Mouse (Mus musculus): ENCODE data around the gene Amph.
A peak's percentile ranks its signal among the peaks of the same experiment; 100 is the strongest.
"Not testable (repeated sequence)": the region's sequence is repeated elsewhere in the genome, so short reads cannot be mapped to it uniquely, and the experiment has no call there.

Amph gene

GRCm38 (mm10) chr13:19026923-19027322 is 78.9 kb downstream of the Amph start:
- DNase-seq: no peak

DNA sequence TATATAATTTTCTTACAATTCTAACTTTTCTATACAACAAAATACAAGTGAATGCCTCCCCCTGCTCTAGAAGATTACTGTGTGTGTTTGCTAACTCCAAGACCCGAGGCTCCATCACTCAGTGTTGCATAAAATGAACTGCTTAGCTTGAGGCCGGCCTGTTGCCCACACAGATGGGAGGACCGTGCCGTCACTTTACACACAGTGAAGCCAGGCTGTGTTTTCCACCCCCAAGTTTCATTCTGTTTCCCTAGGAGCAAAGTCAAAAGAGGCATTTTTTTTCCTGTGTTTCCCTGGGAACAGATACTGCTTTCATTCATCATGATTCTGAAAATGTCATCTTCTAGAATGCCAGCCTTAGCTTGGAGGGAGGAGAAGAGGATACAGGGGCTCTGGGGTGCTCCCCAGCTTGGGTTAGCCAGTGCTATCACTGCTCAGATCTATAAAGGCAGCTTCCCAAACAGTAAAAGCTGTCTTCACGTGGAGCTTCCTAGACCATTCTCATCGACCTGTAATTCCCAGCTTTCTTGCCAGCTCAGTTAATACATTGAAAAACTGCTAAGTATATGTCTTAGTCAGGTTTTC is 79.9 kb downstream of the Amph start:
- DNase-seq: no peak

GRCm38 (mm10) chr13:19031916-19032688 is 84.1 kb downstream of the Amph start:
- peak; percentile 10 to 36 for DNase-seq

DNA sequence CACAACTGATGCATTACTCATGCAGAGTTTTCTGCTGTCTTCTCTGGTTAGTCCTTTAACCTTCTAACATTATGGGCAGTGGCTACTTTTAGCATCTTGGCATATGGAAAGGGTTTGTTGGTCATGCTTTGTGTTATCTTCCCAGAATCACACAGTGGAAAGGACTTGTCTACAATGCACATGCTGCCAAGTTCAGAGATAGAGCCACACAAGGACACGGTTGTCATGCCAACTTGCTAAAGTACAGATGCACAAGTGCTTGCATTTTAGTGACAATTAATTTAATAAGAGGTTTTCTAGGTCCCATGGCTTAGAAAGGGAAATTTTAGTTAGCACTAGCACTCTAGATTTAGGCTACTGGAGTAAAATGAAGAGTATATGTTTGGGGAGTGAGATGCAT is 104.1 kb downstream of the Amph start:
- no peak for DNase-seq

- peak in 1 of 2 experiments; percentile 26 for DNase-seq
Observed at GRCm38 (mm10) chr13:19054504-19054903, 106.5 kb downstream of the Amph start.

GRCm38 (mm10) chr13:19072261-19072660 is 124.3 kb downstream of the Amph start:
- no peak for DNase-seq

DNA sequence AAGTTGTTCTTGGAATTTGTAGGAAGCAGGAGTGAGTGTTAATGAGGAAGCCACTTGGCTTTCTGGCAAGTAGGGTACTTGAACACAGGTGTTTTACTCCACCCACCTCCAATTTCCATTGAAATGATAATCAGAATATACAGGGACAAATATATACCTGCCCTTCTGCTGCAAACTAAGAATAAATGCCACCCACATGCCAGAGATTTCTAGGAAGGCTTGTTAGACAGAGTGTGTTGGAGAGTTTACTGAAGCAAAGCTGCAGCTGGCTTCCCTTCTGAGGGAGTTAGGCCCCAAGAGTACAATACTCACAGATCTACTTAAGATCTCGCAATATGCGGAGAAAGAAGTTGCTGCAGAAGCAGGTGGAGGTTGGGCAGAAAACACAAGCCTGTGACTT is 129.4 kb downstream of the Amph start:
- DNase-seq: no peak

GRCm38 (mm10) chr13:19081932-19082331 is 133.9 kb downstream of the Amph start:
- peak; percentile 25 to 35 for DNase-seq

DNA sequence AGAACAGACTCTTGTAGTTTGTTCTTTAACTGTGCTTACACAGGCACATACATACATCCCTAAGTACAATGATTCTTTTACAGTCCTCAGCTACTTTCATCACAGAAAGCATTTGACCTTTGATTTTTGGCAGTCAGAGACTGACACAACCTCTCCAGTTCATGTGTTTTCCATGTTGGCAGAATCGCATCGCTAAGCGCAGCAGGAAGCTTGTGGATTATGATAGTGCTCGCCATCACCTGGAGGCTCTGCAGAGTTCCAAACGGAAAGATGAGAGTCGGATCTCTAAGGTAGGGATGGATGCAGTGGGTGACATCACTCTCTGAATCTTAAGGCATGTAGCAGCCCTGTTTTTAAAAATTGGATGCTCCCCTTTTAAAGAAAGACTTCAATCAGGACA is 146.6 kb downstream of the Amph start:
- no peak for DNase-seq

DNA sequence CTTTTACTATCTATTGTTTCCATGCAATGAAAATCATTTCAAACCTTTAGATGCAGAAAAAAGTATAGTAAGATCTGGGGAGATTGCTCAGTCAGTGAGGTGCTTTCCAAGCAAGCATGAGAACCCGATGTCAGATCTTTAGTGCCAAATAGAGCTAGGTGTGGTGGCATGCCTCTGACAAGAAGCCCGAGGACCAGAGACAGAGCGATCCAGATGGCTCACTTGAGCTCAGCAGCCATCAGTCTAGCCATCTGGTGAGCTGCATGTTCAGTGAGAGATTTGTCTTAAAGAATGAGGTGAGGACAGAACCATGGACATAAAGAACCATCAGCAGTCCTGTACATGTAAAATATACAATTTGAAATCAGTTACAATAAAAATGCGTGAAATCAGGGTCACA is 149.1 kb downstream of the Amph start:
- no peak for DNase-seq

- peak; percentile 4 to 44 for DNase-seq
Observed at GRCm38 (mm10) chr13:19101889-19102402, 153.9 kb downstream of the Amph start.

GRCm38 (mm10) chr13:19106418-19106817 is 158.4 kb downstream of the Amph start:
- DNase-seq: peak in 1 of 2 experiments; percentile 4

DNA sequence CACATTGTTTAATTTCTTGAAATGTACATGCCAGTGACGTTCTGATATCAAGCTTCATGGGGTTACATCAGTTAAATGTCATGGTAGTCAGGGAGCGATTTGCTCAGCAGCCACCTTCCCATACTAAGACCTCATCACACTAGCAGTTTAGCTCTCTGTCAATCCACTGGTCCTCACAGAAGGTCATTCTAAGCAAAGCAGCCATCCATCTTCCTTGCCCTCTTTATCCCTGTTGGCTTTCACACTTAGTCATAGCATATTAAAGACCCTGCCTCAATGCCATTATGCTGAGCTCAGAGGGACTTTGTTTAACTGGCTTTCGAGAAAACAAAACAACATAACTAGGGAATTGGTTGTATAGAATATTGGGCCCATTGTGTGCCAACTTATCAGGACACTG is 161.3 kb downstream of the Amph start:
- no peak for DNase-seq

- DNase-seq: no peak
Observed at GRCm38 (mm10) chr13:19113034-19113922, 165.3 kb downstream of the Amph start.

DNA sequence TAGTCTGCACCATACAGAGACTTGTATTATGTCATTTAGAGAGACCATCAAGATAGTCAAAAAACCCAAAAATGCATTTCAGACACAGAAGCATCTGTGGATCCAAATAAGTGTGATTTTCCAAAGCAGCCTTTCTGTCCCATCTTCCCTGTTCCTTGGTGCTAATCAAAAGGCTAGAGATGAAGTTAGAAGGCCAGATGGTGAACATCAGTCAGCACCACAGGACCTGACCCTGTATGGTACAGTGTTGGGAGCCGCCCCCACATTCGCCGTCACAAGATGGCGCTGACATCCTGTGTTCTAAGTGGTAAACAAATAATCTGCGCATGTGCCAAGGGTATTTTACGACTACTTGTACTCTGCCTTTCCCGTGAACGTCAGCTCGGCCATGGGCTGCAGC is 166.8 kb downstream of the Amph start:
- not testable (repeated sequence) for DNase-seq

DNA sequence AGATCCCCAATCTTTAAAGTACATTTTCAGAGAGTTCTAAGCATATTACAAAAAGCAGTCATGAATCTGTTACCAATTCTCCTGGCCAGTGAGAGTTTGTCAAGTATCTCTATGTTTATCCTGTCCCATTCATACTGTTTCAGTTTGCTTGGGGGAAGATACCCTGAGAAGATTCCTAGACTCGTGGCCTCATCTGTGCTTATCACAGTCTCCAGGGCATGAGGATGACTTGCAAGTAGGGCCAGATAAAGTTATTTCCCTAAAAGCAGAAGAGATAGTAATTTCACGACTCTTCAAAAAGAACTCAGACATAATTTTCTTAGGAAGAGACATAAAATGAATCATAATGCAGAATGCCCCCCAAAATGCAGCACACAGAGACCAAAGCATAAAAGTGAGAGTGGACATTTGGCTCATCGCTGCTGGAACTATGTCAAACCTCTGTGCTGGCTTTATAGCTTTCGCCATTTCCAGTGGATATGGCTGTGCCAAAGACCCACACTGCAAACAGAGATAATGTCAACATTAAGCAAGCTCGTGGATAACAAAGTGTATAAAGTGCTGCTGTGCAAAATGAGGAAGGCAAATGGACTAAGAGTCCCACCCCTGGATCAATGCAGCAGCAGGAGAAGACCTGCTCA is 179.0 kb downstream of the Amph start:
- DNase-seq: no peak

DNA sequence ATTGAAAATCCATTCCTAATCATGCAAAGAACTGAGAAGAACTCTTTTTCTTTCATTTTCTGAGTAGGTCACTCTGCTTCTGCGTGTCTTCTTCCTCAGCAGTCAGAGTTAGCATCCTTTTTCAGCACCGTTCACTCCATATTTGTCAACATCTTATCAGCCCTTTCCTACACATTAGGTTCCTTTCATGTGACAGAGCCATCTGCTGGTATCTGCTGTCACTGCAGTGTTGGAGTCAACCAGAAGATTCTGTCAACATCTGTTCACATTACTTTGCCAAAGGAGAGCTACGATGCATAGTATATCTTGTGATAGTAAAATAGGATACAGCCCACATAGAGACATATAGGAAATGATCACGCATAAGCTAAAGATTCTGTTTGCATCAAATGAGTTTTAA is 185.8 kb downstream of the Amph start:
- DNase-seq: peak in 1 of 2 experiments; percentile 33

DNA sequence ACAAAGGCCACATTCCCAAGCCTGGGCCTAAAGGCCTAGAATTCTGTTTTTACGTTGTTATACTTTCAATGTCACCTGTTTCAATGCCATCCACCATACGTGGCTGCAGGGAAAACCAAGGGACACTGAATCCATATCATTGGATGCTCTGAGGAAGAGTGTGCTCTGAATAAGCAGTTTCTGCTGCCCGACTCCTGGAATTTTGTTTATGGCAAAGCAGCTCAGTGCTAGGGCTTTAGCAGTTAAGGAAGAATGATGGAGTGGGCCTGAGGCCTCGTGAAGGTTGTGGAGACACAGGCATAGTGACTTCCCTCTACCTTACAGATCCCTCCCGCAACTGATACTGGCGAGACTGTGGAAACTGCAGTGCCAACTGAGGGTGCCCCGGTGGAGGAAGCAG is 189.2 kb downstream of the Amph start:
- no peak for DNase-seq

DNA sequence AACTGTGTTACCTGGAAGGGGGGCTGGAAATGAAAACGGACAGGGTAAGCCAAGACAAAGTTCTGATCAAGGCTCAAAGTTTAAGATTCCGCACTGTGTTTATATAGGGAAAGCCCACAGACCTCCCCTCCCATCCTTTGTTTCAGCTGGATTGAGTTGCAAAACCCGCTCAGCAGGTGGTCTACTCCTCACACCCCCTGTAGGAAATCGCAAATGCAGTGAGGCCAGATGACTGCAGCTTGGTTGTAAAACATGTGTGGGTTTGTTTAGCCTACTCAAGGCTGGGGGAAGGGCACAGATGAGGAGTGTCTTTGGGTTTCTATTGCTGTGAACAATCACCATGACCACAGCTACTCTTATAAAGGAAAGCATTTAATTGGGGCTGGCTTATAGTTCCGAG is 189.9 kb downstream of the Amph start:
- no peak for DNase-seq

GRCm38 (mm10) chr13:19138550-19138949 is 190.5 kb downstream of the Amph start:
- DNase-seq: no peak

GRCm38 (mm10) chr13:19139104-19139503 is 191.1 kb downstream of the Amph start:
- no peak for DNase-seq

DNA sequence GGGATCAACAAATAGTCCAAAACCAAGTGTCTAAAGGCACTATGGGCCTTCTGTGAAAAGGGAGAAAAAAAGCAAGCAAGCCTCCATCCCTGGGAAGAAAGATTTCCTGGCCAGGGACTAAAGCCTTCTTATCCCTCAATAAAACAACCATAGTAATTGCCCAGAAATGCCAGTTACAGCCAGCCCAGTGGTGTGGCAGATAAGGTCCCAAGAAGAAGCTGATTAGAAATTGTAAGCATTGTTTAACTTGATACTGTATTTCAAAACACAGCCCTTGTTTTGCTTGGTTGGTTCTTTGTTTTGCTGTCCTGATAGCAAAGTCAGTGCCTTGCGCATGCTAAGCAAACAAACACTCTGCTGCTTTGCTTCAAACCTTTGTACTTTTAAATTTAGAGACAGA is 191.8 kb downstream of the Amph start:
- DNase-seq: no peak

GRCm38 (mm10) chr13:19143766-19144165 is 195.8 kb downstream of the Amph start:
- no peak for DNase-seq
